Mouse (Mus musculus) neural tube, postnatal 0 days (tissue): ENCODE measurements around the gene Trpd52l3. TPM values are rescaled to one million over a fixed set of nuclear protein-coding genes. Genes with fewer than 3 reads are reported as not detected.

Source experiments
- polyA plus RNA-seq: library from polyadenylated mRNA; unstranded; fragments of >200 nt; fragmentation: Nextera tagmentation; extraction: Ambion mirVana; gene quantifications from 2 replicates; pipeline ENCODE4 v1.2.1, GENCODE M21; 2015

The Trpd52l3 gene
- polyA plus RNA-seq = not detected in 2 replicates

DNA sequence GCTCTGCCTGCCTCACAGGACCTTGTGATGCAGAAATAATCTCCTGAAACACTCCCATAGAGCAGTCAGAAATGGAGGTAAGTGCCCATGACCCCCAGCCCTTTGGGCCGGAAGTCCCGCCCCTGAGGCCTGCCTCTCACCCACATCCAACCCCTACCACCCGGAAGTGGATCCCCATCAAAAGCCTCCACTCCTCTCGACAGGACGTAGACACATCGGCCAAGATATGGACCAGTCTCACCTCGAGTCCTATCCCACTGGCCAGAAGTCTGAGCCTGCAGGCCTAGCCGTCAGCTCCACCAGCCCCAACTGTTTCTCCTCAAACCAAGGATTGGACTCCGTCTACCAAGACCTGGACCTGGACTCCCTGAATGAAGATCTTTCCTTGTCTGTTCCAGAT lies at the start of gene Trpd52l3:
Trpd52l3 (plus strand) TSS at position 170 of the 400 bp plus-strand sequence.

DNA sequence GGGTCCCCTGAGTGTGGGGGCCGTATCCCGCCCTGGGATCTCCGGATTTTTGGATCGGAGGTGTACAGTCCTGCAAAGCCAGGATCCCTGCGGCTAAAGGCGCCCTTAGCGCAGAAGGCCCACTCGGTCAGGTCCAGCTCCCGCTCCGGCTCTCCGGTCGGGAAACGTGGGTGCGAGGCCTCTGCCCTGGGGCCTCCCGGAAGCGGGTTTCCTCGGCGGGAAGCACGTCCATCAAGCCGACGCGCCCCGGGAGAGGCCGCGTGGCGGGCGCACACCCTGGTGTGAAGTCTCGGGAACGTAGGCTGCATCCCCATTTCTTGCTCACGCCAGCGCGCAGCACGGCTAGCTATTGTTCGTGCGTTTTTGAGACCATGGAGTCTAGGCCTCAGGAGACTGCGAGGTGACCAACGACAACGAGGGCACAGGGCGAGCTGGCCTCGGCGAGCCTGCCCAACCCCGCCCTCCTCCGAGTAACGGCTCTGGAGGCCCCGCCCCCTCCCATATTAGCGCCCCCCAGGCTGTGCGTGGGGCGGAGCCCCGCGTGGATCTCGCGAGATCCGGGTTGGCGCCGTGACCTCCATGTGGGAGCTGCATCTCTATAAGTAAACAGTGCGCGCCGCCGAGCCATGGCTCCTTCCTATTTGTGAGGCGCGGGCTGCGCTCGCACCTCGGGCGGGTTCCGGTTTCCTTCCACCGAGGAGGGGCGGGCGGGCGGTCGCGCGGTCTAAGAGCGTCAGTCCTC lies 26.5 kb downstream of the Trpd52l3 start, which contains the start of gene Uhrf2:
Uhrf2 (plus strand) TSS at position 620 of the 742 bp plus-strand sequence.

Other genes starting within 250 kb of the Trpd52l3 start
- gene 9930021J03Rik, start 197.8 kb upstream of the Trpd52l3 start, polyA plus RNA-seq = 6.0 and 6.2 TPM in 2 replicates
- gene Ranbp6, start 190.8 kb upstream of the Trpd52l3 start, polyA plus RNA-seq = 32.7 and 34.0 TPM in 2 replicates
- 12.0 and 14.7 TPM in 2 replicates for gene Il33, start 78.7 kb upstream of the Trpd52l3 start, polyA plus RNA-seq
- gene Uhrf2, start 26.7 kb downstream of the Trpd52l3 start, polyA plus RNA-seq = 25.1 and 26.1 TPM in 2 replicates
- gene Gldc, start 171.6 kb downstream of the Trpd52l3 start, polyA plus RNA-seq = 6.4 and 6.5 TPM in 2 replicates
- not detected in 2 replicates for gene Mbl2, start 229.2 kb downstream of the Trpd52l3 start, polyA plus RNA-seq